Mouse (Mus musculus) cerebellum, adult 18-20 months (tissue): ENCODE results near the gene Mdga2.
A peak's percentile ranks its signal among the peaks of the same experiment; 100 is the strongest.

Source experiments
- DNase-seq, 2 experiments: peaks; one replicate each; pipeline ENCODE4 v3.0.0; 2021

Mdga2 gene

DNA sequence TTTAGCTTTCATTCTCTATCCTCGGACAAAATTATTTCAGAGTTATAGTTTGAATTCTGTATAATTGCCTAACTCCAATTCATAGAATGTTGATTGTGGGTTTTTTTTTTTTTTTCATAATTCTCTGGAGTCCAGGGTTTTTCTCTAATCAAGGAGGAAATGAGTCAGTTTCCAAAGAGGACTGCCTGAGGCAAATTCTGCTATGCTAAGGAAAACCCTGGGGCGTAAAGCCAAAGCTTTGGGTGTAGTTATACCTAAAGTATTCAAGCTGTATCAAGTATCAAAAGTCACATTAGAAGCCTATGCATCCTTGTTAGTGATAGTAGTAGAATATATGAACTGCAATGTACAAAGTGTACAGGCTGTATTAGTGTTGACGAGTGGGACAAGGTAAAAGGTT is 519.6 kb downstream of the Mdga2 start:
- no peak for DNase-seq

DNA sequence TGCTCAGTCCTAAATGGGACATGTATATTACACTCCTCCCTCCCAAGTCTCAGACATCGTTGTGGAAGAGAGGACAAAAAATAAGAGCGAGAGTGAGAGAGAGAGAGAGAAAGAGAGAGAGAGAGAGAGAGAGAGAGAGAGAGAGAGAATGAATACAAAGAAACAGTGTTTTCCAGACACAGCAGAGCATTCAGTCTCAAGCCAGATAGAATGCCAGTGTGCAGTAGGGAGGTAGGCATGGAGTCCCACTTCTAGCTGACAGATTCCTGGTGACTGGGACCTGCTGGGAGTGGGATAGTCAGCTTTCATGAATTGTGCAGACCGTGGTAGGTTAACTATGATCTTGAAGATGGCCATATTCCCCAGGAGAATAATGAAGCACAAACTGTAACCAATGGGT is 542.8 kb downstream of the Mdga2 start:
- DNase-seq, result no peak

DNA sequence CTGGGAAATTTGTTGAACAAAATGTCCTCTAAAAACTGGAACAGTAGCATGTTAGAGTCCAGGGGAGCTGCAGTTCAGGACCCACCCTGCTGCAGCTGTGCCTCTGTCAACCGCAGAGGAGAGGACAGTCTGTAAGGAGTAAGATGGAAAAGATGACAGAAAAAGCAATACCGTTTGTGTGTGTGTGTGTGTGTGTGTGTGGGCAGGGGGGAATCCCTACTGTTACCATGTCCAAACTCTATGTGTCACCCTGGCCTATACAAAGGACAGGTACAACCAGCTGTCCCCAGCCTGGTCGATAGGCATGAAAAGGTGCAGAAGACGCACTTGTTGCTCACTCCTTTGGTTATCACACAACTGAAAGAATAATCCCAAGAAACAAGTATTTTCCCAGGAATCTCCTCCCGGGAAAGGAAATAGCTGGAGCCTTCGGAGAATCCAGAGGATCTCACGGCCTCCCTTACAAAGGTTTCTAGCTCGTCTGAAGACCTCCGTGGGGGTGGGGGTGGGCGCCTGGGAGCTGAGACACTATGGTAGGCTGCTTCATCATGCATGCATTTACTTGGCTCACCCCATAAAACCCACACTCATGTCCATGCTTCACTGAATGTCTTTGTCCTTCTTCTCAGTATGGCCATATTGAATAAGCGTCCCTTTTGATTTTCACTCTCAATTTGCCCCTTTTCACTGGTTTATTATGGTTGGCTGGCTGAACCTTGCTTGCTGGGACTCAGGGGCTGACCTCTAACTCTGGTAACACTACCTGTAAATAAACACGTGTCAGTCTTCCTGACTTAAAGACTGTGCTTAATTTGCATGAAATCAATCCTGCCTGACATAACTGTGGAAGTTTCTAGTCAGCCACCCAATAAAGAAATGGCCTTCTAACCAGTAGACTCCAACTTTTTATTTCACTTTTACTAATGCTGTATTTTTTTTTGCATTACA is 573.5 kb downstream of the Mdga2 start:
- no peak for DNase-seq

DNA sequence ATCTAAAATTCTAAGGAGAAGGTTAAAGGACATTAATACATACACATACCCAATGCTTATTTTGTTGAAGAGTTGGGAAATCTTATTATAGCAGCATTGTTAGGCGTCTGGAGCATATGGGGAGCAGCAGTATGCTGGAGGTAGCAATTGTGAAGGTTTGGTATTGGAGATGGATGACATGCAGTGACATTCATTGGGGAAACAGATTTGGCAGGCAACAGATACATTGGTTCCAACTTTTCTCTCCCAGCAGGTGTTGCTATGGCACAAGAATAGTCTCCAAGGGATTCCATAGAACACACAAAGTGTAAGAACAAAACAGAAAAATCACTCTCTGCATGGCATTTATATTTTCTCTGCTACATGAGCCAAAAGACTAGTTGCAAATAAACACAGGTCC is 581.9 kb downstream of the Mdga2 start:
- DNase-seq, result peak; percentile 6 to 9

DNA sequence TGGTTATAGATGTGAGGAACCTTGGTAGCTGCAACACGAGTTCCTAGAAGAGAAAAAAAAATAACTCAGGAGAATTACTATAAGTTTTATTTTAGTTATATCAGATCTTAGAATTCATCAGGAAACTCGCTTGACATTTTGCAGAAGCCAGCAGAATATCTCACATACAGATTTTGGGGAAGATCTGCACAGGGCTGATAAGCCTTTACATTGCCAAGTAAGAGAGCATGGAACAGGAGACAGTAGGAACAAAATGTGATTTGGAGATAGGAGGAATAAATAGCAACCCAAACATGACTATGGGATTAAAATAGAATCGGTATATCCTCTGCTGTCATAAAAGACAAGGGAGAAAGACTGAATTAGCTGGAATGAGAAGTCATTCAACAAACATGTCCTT is 602.4 kb downstream of the Mdga2 start:
- no peak for DNase-seq

DNA sequence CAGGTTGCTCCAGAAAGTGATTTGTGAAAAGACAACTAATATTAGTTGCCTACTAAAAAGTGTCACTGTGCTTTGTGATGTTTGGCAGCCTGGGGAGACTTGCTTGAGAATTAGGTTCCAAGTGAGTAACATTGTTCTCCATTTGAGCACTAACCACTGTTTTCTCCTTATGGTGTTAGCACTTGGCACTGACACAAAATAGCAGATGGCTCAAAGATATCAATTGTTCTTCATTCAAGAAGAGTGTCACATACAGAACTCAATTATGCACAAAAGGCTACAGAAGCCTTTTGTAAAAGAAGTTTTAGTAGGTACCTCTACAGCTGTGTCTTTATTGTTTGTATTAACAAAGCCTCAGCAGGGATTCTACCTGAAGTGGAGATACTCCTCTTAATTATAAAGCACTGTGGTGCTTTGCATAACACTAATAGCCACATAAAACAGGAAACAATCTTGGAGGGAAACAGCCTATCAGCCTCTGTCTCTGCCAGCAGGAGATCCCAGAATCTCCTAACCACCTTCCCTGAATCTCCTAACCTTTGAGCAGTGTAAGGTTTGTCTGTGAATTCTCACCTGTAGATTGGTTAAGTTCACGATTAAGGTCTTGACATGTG is 630.6 kb downstream of the Mdga2 start:
- DNase-seq, result no peak

DNA sequence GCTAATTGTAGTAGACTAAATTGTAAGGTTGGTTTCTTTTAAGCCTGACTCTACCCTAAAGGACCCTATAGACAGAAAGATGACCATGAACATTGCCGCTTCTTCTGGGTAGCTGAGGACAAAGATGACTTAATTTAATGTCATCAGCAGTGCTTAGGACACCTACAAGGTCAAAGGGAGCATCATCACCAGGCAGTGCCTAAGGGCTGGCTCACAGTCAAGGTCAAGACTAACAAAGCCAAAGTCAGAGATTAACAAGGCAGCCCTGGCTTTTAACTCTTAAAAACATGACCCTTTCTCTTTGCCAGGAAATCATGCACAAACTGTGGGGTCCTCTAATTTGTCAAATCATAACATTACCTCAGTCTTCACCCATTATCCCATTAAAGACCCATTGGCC is 657.0 kb downstream of the Mdga2 start:
- DNase-seq, result no peak

DNA sequence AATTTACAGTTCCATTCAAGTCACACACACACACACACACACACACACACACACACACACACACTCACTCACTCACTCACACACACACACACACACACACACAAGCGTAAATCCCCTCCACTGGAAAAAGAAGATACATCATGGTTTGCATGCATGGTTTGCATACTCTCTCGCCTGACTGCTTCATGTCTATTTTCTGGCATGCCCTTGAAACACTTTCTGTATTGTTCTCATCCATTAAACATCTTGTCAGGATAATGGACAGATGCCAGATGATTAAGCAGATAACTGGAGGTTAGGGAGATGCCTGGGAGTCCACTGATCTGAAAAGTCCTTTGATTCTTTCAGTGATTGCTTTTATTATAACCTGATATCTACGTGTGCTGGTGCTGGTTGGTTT is 665.5 kb downstream of the Mdga2 start:
- no peak for DNase-seq

DNA sequence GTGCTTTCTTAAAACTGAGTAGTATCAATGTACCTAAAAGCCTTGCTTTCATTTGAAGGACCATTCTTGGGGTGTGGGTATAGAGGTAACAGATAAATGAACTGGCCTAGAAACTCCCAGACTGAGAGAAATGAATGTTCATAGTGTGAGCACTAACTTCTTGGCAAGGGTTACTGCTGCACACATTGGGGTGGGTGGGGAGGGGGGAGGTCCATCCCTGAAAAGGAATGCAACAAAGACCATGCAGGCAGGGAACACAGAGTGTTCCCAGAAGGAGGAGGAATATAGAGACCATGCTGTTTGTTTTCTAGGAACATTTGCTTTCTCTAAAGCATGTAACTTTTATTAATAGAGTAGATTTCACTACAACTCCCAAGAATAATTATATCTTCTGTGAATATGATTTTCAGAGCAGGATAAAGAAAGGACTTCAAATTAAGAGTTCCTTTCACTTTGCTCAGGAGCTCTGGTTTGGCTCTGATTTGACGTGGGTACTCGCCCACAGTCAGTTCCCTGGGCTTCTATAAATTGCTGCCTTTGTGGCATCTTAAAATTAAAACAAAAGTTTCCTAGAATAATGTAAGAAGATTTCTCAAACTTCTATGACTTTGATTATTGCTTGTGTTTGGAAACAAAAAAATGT is 666.0 kb downstream of the Mdga2 start:
- no peak for DNase-seq

DNA sequence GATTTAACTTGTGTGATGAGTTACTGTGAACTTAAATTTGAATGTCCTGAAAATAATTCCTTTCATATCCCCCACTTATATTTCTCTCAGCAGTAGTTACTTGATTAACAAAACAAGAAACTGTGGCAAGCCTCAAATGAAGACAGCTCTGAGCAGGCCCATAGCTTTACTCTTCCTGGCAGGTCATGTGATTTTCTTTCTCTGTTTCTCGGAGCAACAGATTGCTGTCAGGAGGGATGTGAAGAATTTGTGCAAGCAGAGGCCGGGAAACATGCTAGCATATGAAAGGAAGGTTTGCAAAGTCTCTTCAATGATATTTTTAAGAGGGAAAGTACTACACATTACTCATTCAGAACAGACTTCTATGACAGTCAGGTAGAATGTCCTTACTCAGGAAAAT is 697.4 kb downstream of the Mdga2 start:
- DNase-seq, result no peak

DNA sequence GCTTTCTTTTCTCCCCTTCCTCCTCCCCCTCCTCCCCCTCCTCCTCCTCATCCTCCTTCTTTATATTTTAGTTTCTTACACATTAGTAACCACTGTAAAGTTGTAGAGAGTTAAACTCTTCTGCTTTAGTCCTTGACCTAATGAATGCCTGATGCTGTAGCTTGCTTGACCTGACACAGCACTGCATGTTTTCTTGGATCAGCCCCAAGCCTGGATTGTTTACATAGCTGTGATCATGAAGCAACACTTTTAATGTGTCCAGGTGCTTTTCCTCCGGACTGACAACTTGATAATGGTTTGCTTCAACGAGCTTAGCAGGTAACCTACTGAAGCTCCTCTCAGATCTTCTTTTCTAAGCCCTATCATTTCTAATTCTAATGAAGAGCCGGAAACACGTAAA is 723.1 kb downstream of the Mdga2 start:
- DNase-seq, result no peak

DNA sequence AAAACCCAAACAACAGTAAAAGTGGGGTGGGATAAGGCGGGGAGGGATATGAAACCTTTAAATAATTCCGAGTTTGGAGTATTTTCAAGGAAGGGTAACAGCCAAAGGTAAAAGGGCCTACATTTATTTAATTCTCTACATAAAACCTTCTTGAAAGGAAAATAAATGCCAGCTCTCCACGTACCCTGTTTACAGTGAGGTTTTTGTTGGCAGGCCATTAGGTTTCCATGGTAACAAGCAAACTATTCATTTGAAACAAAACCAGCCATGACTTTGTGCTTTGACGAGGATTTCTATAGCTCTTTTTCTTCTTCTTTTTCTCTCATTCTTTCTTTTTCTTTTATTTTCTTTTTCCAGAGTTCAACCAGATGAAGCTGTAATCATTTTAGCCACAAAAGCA is 751.5 kb downstream of the Mdga2 start:
- no peak for DNase-seq

DNA sequence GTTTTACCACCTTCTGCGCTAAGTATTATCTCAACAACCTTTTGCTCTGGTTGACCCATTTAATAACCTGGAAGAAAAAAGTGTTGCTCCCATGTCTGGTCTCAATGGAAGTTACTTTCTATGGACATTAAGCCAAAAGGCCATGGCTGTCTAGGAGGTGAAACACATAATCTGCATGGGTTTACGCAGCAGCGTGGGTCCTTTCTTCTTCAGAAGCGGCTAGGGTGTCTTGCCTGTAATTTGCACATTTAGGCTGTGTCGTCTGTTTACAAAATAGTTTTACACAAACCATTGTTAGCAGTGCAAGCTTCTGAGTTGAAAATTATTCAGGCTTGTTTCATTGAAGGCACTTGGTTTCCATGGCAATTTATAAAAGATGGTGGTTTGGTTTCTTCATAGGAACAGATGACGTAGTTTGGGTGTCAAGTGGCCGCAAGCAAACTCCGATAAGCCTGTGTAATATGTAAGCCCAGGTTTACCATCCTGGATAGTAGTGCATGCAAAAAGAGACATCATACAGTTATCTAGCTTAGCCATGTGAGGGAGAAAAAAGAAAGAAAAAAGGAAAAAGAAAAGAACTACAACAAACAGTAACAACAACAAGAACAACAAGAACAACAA is 752.0 kb downstream of the Mdga2 start:
- DNase-seq, result no peak

DNA sequence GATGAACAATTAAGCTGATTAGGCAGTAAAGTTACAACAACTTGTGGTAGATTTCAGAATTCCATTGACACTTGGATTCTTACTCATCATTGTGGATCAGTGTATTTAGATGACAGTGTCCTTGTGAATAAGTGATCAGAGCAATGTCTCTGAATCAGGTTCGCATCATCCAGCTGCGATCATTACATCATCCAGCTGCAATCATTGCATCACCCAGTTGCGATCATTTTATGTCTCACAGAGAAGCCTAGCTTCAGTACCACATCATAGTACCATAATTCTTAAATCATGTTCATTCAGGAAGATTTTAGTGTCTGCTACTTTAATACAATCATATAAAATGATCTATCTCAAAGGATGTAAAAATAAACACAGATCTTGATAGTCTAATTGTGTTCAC is 756.8 kb downstream of the Mdga2 start:
- DNase-seq, result no peak

DNA sequence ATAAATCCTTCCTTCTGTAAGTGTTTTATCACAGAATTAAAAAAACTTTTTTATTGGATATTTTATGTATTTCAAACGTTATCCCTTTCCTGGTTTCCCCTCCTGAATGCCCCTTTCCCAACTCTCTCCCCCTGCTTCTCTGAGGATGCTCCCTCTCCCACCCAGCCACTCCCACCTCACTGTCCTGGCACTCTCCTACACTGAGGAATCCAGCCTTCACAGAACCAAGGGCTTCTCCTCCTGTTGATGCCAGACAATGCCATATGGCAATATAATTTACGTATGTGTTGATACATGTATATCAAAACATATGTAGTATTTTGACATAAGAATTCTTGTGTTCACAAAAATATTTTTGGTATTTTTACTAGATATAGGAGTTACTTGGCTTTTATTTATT is 779.0 kb downstream of the Mdga2 start:
- no peak for DNase-seq
